Mouse (Mus musculus) C2C12 (cell line): ENCODE data around the gene Prdx2. TPM values are rescaled to one million over a fixed set of nuclear protein-coding genes. Genes with fewer than 3 reads are reported as not detected.

Experiments used
- H3K27me3 ChIP-seq: one replicate; pipeline ENCODE4 v1.6.1; 2011; ENCODE audit not compliant: control insufficient read depth, insufficient read depth, insufficient read length
- H3K36me3 ChIP-seq: one replicate; pipeline ENCODE4 v1.6.1; 2011; ENCODE audit not compliant: control insufficient read depth, insufficient read depth
- H3K4me3 ChIP-seq: one replicate; pipeline ENCODE4 v1.5.1; 2011; ENCODE audit warnings: mild to moderate bottlenecking, control low read depth; ENCODE audit not compliant: poor library complexity, insufficient read depth, severe bottlenecking
- H3K79me2 ChIP-seq: one replicate; pipeline ENCODE4 v1.6.1; 2011; ENCODE audit not compliant: control insufficient read depth, insufficient read depth
- H3K79me3 ChIP-seq: one replicate; pipeline ENCODE4 v1.6.1; 2011; ENCODE audit warnings: low read depth, control low read depth
- H3ac ChIP-seq: one replicate; pipeline ENCODE3; 2011; ENCODE audit warnings: low read depth; ENCODE audit not compliant: control insufficient read depth, insufficient read length
- CEBPB ChIP-seq: IDR thresholded peaks from one replicate; pipeline ENCODE4 v1.6.1; 2011; ENCODE audit warnings: low read depth, mild to moderate bottlenecking, control low read depth, moderate library complexity
- CTCF ChIP-seq: IDR thresholded peaks from one replicate; pipeline ENCODE4 v1.5.1; 2011; ENCODE audit not compliant: control insufficient read depth, insufficient read depth, insufficient read length
- FOSL1 ChIP-seq: IDR thresholded peaks from one replicate; pipeline ENCODE4 v1.8.0; 2011; ENCODE audit warnings: mild to moderate bottlenecking, low read length; ENCODE audit not compliant: poor library complexity, insufficient read depth, severe bottlenecking
- MAX ChIP-seq: IDR thresholded peaks from one replicate; pipeline ENCODE4 v1.6.1; 2011; ENCODE audit warnings: mild to moderate bottlenecking, control low read depth
- MYOD1 ChIP-seq: IDR thresholded peaks from one replicate; pipeline ENCODE4 v1.6.1; 2011; ENCODE audit warnings: low read depth; ENCODE audit not compliant: control insufficient read depth, insufficient read length
- MYOG ChIP-seq: IDR thresholded peaks from one replicate; pipeline ENCODE4 v1.6.1; 2011; ENCODE audit not compliant: control insufficient read depth, insufficient read length; ENCODE audit errors: extremely low read depth
- USF1 ChIP-seq: IDR thresholded peaks from one replicate; pipeline ENCODE4 v1.6.1; 2011; ENCODE audit warnings: low read depth, mild to moderate bottlenecking, control low read depth, moderate library complexity
- polyA plus RNA-seq: library from polyadenylated mRNA; unstranded; fragments of >200 nt; fragmentation: generic; extraction: Trizol; gene quantifications from one replicate; pipeline ENCODE4 v1.2.1, GENCODE M21; 2012; ENCODE audit warnings: missing spikeins

Gene Prdx2
- polyA plus RNA-seq, 1 experiment: 609 TPM

DNA sequence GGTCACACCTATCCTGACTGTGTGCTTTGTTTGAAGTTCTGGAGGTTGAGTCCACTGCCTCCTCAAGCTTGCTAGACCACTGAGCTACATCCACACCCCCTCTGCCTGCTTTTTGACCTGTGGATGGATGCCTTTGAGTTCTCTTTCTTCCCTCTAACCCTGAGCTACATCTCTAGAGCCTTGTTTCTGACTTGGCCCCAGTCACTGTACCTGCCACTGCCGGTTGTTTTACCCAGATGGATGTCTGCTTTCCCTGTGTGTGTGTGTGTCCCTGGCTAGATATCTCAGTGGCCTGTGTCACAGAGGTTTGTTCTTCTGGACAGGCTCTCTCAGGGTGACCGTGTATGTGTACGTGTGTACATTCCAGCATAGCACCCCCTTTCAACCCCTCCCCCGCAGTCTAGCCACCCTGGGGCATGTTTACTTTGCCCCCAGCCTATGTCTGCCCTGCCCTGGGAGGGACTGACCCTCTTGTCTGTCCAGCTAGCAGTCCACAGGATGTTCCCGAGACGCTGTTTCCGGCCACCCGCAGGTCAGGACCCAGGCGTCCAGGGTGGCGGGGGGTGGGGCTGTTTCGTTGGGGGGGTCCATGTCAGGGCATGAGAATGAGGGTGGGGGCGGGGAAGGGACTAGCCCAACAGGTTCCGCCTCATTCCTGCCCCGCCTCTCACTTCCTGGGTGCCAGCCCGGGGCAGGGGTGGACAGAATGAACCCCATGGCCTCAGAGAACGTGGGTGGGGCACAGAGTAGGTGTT lies 15.1 kb downstream of the Prdx2 start:
- no peaks in the 10 kb centered on the region for H3K27me3 ChIP-seq
- peak overlapping the region; percentile 27 for H3ac ChIP-seq
- TF ChIP-seq CTCF: no peak
- TF ChIP-seq MAX: no peak
- no peak for TF ChIP-seq CEBPB
- no peak for TF ChIP-seq MYOD1
- TF ChIP-seq MYOG: no peak
- no peak for TF ChIP-seq USF1
- no peak for TF ChIP-seq FOSL1
- H3K4me3 ChIP-seq: peak overlapping the region; percentile 16
- no peaks in the 10 kb centered on the region for H3K36me3 ChIP-seq
- H3K79me2 ChIP-seq: no peaks in the 10 kb centered on the region
- H3K79me3 ChIP-seq: no peaks in the 10 kb centered on the region

GRCm38 (mm10) chr8:84985049-84985683 lies 15.8 kb downstream of the Prdx2 start:
- Histone ChIP-seq H3K27me3 (no peaks in the 10 kb centered on the region), H3ac (peak overlapping the region; percentile 27), H3K4me3 (peak overlapping the region; percentile 16), H3K79me2 (no peaks in the 10 kb centered on the region), H3K79me3 (no peaks in the 10 kb centered on the region), H3K36me3 (no peaks in the 10 kb centered on the region)
- no peak for TF ChIP-seq FOSL1
- no peak for TF ChIP-seq MYOD1
- TF ChIP-seq CTCF: no peak
- peak; percentile 85 for TF ChIP-seq CEBPB
- TF ChIP-seq USF1: no peak

GRCm38 (mm10) chr8:84985684-84986378 lies 16.4 kb downstream of the Prdx2 start:
- TF ChIP-seq FOSL1 (peak; percentile 62), CTCF (no peak), USF1 (no peak), MAX (peak; percentile 94), MYOG (no peak), CEBPB (no peak), MYOD1 (peak; percentile 44)
- no peaks in the 10 kb centered on the region for H3K36me3 ChIP-seq

GRCm38 (mm10) chr8:84986379-84986945 lies 17.1 kb downstream of the Prdx2 start:
- Histone ChIP-seq H3K4me3 (no peak overlapping the region), H3K27me3 (no peaks in the 10 kb centered on the region), H3K79me3 (no peaks in the 10 kb centered on the region), H3ac (peak overlapping the region; percentile 66), H3K79me2 (no peaks in the 10 kb centered on the region), H3K36me3 (no peaks in the 10 kb centered on the region)
- TF ChIP-seq USF1: no peak
- TF ChIP-seq MYOG: no peak
- TF ChIP-seq CEBPB: no peak

More at GRCm38 (mm10) chr8:84985684-84986378, 16.4 kb downstream of the Prdx2 start:
- Histone ChIP-seq H3K4me3 (peak overlapping the region; percentile 16), H3ac (peak overlapping the region; percentile 66), H3K27me3 (no peaks in the 10 kb centered on the region), H3K79me3 (no peaks in the 10 kb centered on the region), H3K79me2 (no peaks in the 10 kb centered on the region)

DNA sequence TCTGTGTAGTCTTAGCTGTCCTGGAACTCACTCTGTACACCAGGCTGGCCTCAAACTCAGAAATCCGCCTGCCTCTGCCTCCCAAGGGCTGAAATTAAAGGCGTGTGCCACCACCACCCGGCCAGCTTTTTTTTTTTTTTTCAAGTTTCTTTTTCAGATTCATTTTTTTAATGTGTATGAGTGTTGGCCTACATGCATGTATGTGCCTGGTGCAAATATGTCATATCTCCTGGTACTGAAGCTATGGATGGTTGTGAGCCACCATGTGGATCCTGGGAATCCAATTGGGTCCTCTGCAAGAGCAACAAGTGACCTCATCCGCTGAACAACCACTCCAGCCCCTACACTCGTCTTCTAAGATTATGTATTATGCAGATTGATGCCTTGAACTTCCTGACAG lies 18.0 kb downstream of the Prdx2 start:
- Histone ChIP-seq H3K27me3 (no peaks in the 10 kb centered on the region), H3ac (no peak overlapping the region), H3K79me3 (no peaks in the 10 kb centered on the region), H3K79me2 (no peaks in the 10 kb centered on the region), H3K4me3 (no peak overlapping the region), H3K36me3 (no peaks in the 10 kb centered on the region)
- TF ChIP-seq FOSL1 (no peak), MAX (no peak), CTCF (no peak), MYOD1 (no peak), USF1 (no peak)
